Mouse (Mus musculus) limb, embryonic 10.5 days (tissue): ENCODE results near the gene Ttll8. TPM values are rescaled to one million over a fixed set of nuclear protein-coding genes. Genes with fewer than 3 reads are reported as not detected.

ENCODE experiments used
- DNase-seq: peaks from one replicate; pipeline ENCODE4 v3.0.0-alpha.2; 2017; ENCODE audit warnings: low spot score
- H3K27ac ChIP-seq: fragments of 300-500 bp; sonication (generic); 2 replicates; pipeline ENCODE4 v1.5.1; 2016; ENCODE audit warnings: mild to moderate bottlenecking
- H3K27me3 ChIP-seq: fragments of 300-500 bp; sonication (generic); 2 replicates; pipeline ENCODE4 v1.6.1; 2016; ENCODE audit warnings: low read depth, mild to moderate bottlenecking; ENCODE audit not compliant: poor library complexity, severe bottlenecking
- H3K36me3 ChIP-seq: fragments of 300-500 bp; sonication (generic); 2 replicates; pipeline ENCODE4 v1.6.1; 2016; ENCODE audit warnings: mild to moderate bottlenecking, moderate library complexity
- H3K4me1 ChIP-seq: fragments of 300-500 bp; sonication (generic); 2 replicates; pipeline ENCODE4 v1.6.1; 2016
- H3K4me3 ChIP-seq: fragments of 300-500 bp; sonication (generic); 2 replicates; pipeline ENCODE4 v1.5.1; 2016; ENCODE audit warnings: mild to moderate bottlenecking, moderate library complexity
- H3K9me3 ChIP-seq: fragments of 300-500 bp; sonication (generic); replicated peaks from 2 replicates; pipeline ENCODE4 v1.6.1; 2016; ENCODE audit warnings: mild to moderate bottlenecking
- WGBS: fragments of 180-500 bp; shearing (Covaris S2); methylation state at CpG from one replicate; pipeline ENCODE4 v1.1.7; 2016; 5-methylcytosine and 5-hydroxymethylcytosine counted together
- polyA plus RNA-seq: library from polyadenylated mRNA; unstranded; fragments of >200 nt; fragmentation: Nextera tagmentation; extraction: Ambion mirVana; gene quantifications from 2 replicates; pipeline ENCODE4 v1.2.1, GENCODE M21; 2016

The Ttll8 gene
- polyA plus RNA-seq, 1 experiment from 2014 or later, result not detected

DNA sequence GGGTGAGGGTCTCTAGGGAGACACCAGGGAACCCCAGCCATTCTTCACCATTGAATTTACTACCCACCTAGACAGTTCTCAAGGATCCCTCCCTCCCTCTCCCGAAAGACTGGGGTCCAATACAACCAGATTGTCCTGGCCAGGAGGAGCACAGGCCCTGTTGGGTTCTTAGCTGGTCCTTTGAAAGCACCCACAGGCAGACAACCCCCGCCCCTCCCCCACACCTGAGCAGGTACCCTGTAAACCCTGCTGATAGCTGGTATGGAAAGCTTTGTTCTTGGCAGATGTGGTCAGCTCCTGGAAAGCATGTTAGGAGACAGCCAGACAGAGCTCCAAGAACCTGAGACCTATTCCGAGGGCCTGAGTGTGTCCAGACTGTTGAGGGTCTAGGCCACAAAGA is 93.4 kb downstream of the Ttll8 start:
- Histone ChIP-seq H3K27me3 (no peaks in the 10 kb centered on the region), H3K36me3 (peaks cover 20% of the 10 kb centered on the region), H3K27ac (peak overlapping the region; percentile 96; the same call in 1 of the 2 replicates), H3K4me3 (no peak overlapping the region), H3K9me3 (no peaks in the 10 kb centered on the region), H3K4me1 (peaks cover 54% of the 10 kb centered on the region)
- WGBS, result 91% methylated on average over 3 of the region's 3 CpGs
- DNase-seq, result no peak

GRCm38 (mm10) chr15:88859206-88859970 is 94.8 kb downstream of the Ttll8 start:
- Histone ChIP-seq H3K9me3 (no peaks in the 10 kb centered on the region), H3K27ac (no peak overlapping the region), H3K27me3 (no peaks in the 10 kb centered on the region), H3K36me3 (peaks cover 6% of the 10 kb centered on the region), H3K4me3 (no peak overlapping the region), H3K4me1 (peaks cover 51% of the 10 kb centered on the region)
- DNase-seq, result no peak
- WGBS, result 75% methylated on average over 8 of the region's 8 CpGs

- Histone ChIP-seq H3K4me1 (peaks cover 49% of the 10 kb centered on the region), H3K27me3 (no peaks in the 10 kb centered on the region), H3K9me3 (no peaks in the 10 kb centered on the region), H3K4me3 (no peak overlapping the region), H3K36me3 (no peaks in the 10 kb centered on the region; the same call in 1 of the 2 replicates), H3K27ac (no peak overlapping the region; the same call in 1 of the 2 replicates)
- no peak for DNase-seq
- 75% methylated on average over 2 of the region's 2 CpGs for WGBS
Observed at GRCm38 (mm10) chr15:88858707-88859106, 95.5 kb downstream of the Ttll8 start.

DNA sequence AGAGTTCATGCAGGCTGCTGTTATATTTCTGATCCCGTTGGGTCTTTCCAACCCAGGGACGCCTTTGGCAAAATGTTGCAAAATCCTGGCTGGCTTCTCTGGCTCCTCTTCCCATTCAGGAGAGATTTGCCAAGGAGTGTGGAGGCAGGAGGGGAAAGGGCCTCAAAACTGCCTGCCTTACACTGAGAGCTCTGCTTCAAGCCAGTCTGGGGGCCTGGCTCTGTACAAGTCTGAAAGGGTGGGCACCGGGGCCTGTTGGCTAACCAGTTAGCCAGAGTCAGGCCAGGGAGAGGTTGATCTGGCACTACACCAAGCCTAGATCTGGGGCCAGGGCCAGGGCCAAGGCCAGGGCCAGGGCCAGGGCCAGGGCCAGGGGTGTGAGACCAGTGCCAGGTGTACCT is 96.1 kb downstream of the Ttll8 start:
- H3K27ac ChIP-seq, result peak overlapping the region; percentile 31; the same call in 1 of the 2 replicates
- no peaks in the 10 kb centered on the region for H3K27me3 ChIP-seq
- no peak for DNase-seq
- no peaks in the 10 kb centered on the region for H3K9me3 ChIP-seq
- H3K4me3 ChIP-seq, result no peak overlapping the region
- H3K4me1 ChIP-seq, result peaks cover 43% of the 10 kb centered on the region
- H3K36me3 ChIP-seq, result no peaks in the 10 kb centered on the region; the same call in 1 of the 2 replicates
- WGBS, result 90% methylated on average over 3 of the region's 3 CpGs

- H3K4me3 ChIP-seq, result no peak overlapping the region
- H3K4me1 ChIP-seq, result peaks cover 35% of the 10 kb centered on the region
- 92% methylated on average over 7 of the region's 7 CpGs for WGBS
Observed at GRCm38 (mm10) chr15:88857361-88857760, 96.9 kb downstream of the Ttll8 start.

DNA sequence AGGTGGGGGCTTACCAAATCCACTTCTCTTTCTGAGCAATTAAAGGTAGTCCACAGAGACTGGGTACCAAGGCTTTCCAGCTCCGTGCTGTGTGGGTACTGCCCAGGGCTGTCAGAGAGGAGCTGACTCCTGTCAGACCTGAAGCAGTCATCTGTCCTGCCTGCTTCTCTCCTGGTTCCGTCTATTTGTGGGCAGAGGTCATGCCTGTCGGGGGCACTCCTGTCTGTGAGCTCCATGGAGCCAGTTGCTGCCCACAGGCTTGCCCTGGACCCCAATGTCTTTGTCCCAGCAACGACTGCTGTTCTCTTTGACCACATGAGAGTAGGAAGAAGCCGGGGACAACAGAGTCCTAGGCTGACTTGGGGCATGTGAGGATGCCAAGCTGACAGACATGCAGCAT is 97.6 kb downstream of the Ttll8 start:
- 86% methylated on average over 5 of the region's 5 CpGs for WGBS
- H3K36me3 ChIP-seq, result no peaks in the 10 kb centered on the region
- H3K27ac ChIP-seq, result no peak overlapping the region
- H3K4me1 ChIP-seq, result peaks cover 29% of the 10 kb centered on the region
- no peaks in the 10 kb centered on the region for H3K27me3 ChIP-seq
- H3K4me3 ChIP-seq, result no peak overlapping the region
- no peak for DNase-seq
- H3K9me3 ChIP-seq, result no peaks in the 10 kb centered on the region

More at GRCm38 (mm10) chr15:88857361-88857760, 96.9 kb downstream of the Ttll8 start:
- no peaks in the 10 kb centered on the region for H3K27me3 ChIP-seq
- no peak for DNase-seq
- no peaks in the 10 kb centered on the region for H3K36me3 ChIP-seq
- H3K27ac ChIP-seq, result no peak overlapping the region
- H3K9me3 ChIP-seq, result no peaks in the 10 kb centered on the region

DNA sequence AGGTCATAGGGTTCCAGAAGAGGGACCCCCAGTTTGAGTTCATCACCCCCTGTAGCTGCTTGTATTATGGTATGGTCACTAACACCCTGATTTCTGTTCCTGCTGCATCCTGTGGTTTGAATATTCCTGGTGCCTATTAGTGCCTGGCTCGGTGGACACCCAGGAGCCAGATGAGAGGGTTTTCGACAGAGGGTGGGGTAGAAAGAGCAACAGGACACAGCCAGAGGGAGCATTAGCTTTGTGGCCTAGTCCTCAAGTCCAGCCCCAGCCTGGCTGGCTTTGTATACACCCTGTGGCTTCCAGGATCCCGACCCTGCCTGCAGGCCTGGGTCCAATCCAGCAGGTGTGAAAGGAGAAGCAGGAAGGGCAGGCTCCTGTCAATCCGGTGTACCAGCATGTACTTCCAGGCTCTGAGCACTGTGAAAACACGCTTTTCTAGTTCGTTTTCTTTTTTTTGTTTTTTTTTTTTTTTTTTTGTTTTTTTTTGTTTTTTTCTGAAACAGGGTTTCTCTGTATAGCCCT is 98.3 kb downstream of the Ttll8 start:
- no peaks in the 10 kb centered on the region for H3K27me3 ChIP-seq
- H3K27ac ChIP-seq, result peak overlapping the region; percentile 36; the same call in 1 of the 2 replicates
- peaks cover 26% of the 10 kb centered on the region for H3K4me1 ChIP-seq
- DNase-seq, result no peak
- H3K36me3 ChIP-seq, result no peaks in the 10 kb centered on the region
- WGBS, result 77% methylated on average over 6 of the region's 6 CpGs
- no peaks in the 10 kb centered on the region for H3K9me3 ChIP-seq
- no peak overlapping the region for H3K4me3 ChIP-seq

DNA sequence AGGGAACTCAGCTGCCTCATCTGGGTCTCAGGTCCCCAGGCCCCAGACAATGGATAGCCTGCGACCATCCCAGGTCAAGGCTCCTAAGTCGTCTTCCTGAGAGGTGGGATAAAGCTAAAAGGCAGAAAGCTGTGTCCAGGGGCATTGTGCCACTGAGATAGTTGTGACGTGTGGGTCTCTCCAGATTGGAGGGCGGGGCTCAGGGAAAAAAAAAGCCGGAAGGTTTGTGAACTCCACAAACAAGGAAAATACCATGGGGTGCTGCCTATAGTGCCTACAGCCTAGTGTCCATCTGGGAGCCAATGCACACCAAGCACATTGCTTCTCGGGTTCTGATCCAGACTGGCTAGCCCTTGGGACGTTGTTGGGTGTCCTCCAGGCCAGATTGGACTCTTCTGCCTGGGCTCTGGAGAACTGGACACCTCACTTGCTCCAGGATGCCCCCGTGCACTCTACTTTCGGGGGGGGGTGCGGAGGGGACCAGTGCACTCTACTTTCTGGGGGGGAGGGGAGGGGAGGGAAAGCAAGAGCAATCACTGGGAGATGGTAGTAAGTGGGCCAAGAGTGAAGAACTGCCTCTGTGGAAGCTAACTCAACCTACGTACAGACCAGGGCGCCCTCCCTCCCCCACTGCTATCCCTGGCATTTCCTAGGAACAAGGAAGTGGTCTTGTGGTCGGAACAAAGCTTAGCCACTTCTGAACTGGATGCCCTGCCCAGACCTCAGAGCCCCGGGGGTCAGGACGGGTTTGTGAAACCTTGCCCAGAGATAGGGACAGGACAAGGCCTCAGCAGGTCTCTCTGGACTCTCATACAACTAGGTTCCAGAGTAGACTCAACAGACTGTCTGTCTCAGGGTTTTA is 99.0 kb downstream of the Ttll8 start:
- Histone ChIP-seq H3K9me3 (no peaks in the 10 kb centered on the region), H3K27me3 (no peaks in the 10 kb centered on the region), H3K27ac (peak overlapping the region; percentile 30), H3K4me3 (no peak overlapping the region), H3K36me3 (no peaks in the 10 kb centered on the region), H3K4me1 (peaks cover 34% of the 10 kb centered on the region)
- DNase-seq, result no peak
- 81% methylated on average over 15 of the region's 15 CpGs for WGBS

DNA sequence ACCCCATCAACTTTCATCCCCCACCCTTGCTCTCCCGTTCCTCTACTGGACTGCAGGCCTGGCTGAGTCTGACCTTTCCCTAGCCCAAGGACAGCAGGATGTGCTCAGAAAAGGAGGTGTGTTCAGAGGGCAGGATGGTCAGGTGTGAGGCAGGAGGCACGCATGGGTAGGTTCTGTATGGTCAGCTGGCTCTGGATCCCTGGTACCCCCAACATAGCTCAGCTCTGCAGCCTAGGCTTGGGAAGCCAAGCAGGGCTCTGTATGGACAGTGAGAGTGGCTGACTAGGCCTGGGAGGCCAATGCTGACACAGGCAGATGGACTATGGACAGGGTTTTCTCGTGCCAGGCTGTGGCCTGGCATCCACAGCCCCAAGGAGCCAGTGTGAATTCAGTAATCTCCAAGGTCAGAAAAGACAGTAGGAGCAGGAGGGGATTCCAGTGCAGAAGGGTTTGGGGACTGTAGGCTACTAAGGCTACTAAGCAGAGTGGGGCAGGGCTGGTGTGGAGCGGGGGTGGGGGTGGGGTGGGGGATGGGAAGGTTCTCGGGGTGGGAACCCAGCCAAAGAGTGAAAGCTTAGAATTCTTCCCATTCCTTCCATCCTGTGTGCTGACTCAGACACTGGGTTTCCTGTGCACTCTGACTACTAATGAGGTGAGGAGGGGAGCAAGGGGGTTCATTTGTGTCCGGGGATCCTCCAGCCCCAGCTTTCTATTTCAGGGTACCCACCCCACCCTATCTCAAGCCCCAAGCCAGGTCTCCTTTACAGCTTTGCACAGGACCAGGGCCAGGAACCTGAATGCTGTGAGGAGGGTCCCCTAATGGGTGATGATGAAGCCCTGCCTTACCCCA is 99.9 kb downstream of the Ttll8 start:
- peak overlapping the region; percentile 30; the same call in 1 of the 2 replicates for H3K27ac ChIP-seq
- 65% methylated on average over 6 of the region's 6 CpGs for WGBS
- H3K4me3 ChIP-seq, result no peak overlapping the region
- no peak for DNase-seq
- H3K27me3 ChIP-seq, result no peaks in the 10 kb centered on the region
- H3K4me1 ChIP-seq, result peaks cover 33% of the 10 kb centered on the region
- H3K9me3 ChIP-seq, result no peaks in the 10 kb centered on the region
- H3K36me3 ChIP-seq, result no peaks in the 10 kb centered on the region

DNA sequence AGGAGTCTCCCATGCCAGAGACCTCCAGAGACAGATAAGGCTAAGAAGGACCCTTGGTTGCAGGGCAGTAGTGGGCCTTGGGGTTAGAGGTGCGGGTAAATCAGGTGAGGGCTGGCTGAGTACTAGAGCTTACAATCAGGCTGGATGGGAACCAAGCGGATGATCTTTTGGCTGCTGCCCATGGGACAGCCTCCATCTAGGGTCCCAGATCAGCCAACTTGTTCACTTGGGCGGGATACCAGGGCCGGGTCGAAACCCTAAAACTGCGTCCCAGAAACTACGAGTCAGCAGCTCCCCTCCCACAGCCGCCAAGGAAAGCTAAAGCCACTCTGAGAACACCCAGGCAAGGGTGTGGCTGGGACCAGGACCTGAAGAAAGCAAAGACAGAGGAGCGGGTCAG is 101.1 kb downstream of the Ttll8 start:
- Histone ChIP-seq H3K27me3 (no peaks in the 10 kb centered on the region), H3K4me3 (no peak overlapping the region), H3K9me3 (no peaks in the 10 kb centered on the region), H3K4me1 (peaks cover 29% of the 10 kb centered on the region), H3K27ac (no peak overlapping the region), H3K36me3 (no peaks in the 10 kb centered on the region)
- WGBS, result 85% methylated on average over 9 of the region's 9 CpGs
- DNase-seq, result no peak

- Histone ChIP-seq H3K4me1 (peaks cover 29% of the 10 kb centered on the region), H3K9me3 (no peaks in the 10 kb centered on the region), H3K27me3 (no peaks in the 10 kb centered on the region), H3K36me3 (no peaks in the 10 kb centered on the region), H3K27ac (no peak overlapping the region), H3K4me3 (no peak overlapping the region)
- 82% methylated on average over 10 of the region's 10 CpGs for WGBS
- no peak for DNase-seq
Observed at GRCm38 (mm10) chr15:88851507-88852149, 102.6 kb downstream of the Ttll8 start.

DNA sequence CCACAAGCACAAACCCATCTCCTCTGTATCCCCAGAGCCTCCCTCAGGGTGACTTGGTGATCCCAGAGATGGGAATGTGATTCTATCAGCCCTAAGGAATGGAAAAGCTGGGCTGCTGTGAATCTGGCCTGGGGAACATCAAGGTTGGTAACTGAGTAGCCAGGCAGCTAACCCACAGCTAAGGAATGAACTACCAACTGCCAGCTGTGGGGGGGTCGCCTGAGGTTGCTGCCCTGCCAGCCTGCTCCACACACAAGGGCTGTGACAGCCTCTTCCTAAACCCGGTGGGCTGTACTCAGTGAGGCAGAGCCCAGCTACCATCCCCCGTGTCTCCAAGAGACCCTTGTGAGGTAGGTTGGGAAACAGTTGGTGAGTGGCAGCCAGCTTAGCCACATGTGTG is 103.1 kb downstream of the Ttll8 start:
- Histone ChIP-seq H3K4me3 (no peak overlapping the region), H3K36me3 (no peaks in the 10 kb centered on the region), H3K4me1 (peaks cover 29% of the 10 kb centered on the region), H3K27me3 (no peaks in the 10 kb centered on the region), H3K27ac (0 out of 2 replicates have a peak overlapping the region, but pooled peaks have one; percentile 42), H3K9me3 (no peaks in the 10 kb centered on the region)
- no peak for DNase-seq
- WGBS, result 65% methylated on average over 3 of the region's 3 CpGs
